Mouse (Mus musculus): ENCODE measurements at regions not wholly inside any gene's neighbourhood (a gene's known extent, or its start where the extent isn't known, plus 50 kb on each side); places are given as distances from the start of the nearest gene placed in this dataset.

- no peak for DNase-seq
Measured at GRCm38 (mm10) chr4:64874521-64874920, 249.5 kb upstream of the Pappa start.

DNA sequence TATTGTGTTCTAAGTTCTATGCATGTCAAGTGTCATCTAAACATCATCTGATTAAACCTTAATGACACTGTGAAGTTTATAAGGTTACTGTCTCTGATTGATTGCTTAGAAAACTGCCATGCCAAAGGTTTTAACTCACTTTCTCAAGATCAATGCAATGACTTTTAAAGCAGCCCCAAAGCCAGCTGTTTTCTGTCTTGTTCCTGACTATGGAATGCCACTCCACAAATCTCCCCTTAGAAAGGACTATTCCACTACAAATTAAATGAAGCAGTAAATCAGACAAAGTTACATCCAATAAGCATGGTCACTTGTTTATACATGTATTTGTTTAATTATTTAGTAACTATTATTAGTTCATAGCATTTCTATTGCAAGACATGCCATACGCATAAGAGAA lies 247.1 kb upstream of the Pappa start:
- DNase-seq = no peak

DNA sequence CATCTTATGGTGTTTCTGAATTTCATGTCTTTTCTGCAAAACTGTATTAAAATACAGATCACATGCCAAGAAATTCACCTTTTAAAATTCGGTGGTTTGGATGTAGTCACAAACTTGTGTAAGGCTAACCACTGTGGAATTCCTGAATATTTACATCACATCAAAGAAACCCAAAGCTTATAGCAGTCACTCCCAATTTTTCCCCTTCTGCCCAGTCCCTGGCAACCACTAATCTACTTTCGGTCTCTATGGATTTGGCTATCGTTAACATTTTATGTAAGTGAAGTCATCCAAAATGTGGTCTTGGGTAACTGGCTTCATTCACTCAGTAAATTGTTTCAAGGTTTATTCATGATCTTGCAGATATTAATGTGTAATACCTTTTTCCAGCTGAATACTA lies 226.0 kb upstream of the Pappa start:
- no peak for DNase-seq

- DNase-seq = no peak
Measured at GRCm38 (mm10) chr4:64901091-64901845, 222.7 kb upstream of the Pappa start.

DNA sequence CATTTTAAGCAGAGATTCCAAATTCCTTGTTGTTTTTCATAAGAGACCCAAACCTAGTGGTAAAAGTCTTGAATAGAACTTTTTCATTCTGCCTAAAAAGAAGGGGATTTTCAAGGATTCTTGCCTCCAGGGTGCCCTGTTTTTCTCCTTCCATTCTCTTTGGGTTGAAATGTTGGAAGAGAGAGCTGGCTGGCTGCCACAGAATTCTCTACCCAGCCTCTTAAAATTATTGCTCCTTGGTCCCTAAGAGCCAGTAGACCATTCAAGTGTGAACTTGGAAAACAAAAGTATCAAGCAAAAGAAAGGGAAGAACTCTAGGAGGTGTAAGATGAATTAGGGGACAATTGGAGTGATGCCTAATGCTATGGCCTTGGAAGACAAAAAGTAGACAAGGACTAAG lies 200.2 kb upstream of the Pappa start:
- DNase-seq = no peak

GRCm38 (mm10) chr4:64928553-64928952 lies 195.4 kb upstream of the Pappa start:
- DNase-seq = no peak

DNA sequence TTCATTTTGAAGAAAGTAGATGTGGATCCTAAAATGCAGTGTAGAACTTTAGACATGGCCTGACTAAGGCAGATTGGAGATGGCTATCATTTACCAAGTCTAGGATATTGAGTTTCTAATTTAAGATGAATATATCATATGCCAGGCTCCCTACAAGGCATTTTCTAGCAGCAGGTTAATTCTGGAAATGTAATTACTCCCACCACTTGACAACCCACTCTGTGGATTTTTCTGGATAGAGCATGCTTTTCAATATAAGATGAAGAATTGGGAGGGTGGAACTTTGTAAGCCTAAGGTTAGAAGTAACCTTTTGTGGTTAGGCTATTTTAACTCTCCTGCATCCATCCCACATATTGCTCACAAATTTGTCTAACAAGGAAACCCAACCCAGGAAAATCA lies 178.4 kb upstream of the Pappa start:
- no peak for DNase-seq

GRCm38 (mm10) chr4:64952651-64953050 lies 171.3 kb upstream of the Pappa start:
- DNase-seq = no peak

- DNase-seq = no peak
Measured at GRCm38 (mm10) chr4:64958843-64959242, 165.1 kb upstream of the Pappa start.

- no peak for DNase-seq
Measured at GRCm38 (mm10) chr4:64961796-64962195, 162.2 kb upstream of the Pappa start.

Data from right cerebral cortex, adult 18-20 months (tissue).